Mouse (Mus musculus): ENCODE data around the gene H2-Oa.

The H2-Oa gene

DNA sequence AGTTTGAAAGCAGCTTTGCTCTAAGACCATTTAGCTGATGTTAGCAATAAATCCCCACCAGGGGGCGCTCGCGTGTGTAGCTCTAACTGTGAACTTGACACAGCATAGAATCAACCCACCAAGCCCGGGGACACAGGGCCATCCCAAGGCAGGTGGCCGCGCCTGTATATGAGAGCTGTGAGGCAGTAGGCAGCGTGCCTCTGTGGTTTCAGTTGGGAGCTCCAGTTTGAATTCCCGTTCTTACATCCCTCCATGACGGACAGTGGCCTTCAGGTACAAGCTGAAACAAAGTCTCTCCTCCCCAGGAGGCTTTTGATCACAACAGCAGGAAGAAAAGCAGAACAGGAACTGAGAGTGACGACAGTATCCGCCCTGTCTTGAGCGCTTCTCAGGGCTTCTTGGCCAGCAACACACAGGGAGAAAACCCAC is 9.5 kb downstream of the H2-Oa start:
- DNase-seq (ENCODE audit: low read depth), result peak; percentile 90

DNA sequence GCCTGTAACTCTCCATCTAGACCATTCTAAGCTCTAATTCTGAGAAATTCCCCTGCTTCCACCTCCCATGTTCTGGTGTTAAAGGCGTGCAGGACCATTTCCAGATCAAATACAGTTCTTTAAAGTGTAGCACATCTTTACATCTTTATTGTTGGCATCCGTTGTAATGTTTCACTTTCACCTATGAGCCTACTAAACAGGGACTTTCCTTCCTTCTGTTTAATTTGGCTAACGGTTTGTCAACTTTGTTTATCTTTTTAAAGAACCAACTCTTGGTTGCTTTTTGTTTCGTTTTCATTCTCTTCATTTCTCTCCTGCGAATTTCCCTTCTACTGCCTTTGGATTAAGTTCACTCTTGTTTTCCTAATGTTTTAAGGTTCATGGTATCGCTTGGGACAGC is 10.7 kb downstream of the H2-Oa start:
- no peak for DNase-seq (ENCODE audit: low read depth)

DNA sequence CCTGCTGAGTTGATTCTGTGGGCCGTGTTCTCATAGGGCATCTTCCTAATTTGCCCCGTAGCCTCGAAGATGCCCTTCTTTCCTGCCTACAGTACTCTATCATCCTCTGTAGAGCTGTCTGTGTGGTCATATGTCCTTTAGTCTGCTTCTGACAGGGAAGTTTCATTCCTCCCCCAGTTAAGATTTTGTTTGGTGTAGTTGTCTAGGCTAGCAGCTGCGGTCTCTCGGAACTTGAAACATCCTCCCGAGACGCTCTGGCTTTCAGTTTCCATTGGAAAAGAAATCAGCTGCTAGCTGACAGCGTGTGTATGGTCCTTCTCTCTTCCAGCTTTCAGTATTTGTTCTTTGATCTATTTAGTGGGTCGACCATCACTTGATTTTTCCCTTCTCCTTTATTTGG is 12.7 kb downstream of the H2-Oa start:
- no peak for DNase-seq (ENCODE audit: low read depth)

DNA sequence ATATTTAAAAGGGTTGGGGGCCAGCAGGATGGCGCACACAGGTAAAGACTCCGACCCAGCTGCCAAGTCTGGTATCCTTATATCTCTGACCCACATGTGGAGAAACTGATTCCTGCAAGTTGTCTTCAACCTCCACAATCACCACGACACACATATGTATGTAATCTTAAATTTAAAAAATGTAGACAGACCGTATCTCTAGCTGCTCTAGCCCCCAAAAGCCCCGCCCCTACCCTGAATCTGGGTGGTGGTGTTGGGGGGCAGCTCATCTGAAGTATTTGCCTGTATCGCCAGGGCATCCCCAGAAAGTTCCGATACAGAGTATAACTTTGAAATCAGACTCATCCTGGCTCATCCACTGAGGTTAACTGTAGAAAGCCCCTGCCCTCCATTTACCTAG is 14.4 kb downstream of the H2-Oa start:
- no peak for DNase-seq (ENCODE audit: low read depth)

GRCm38 (mm10) chr17:34107109-34107867 is 15.1 kb downstream of the H2-Oa start:
- DNase-seq (ENCODE audit: low read depth), result no peak

DNA sequence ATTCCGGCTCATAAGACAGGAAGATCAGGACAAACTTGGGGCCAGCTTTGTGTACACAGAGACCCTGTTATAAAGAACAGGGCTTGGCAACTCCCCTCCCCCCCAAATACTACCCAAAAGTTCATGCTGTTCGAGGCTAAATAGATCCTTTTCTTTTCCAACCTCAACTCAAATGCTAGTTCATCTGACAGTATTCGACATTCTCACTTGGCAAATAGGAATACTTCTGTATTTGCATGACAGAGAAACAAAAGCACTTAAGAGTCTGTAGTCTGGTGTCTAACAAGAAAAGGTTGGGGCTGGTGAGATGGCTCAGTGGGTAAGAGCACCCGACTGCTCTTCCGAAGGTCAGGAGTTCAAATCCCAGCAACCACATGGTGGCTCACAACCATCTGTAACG is 16.3 kb downstream of the H2-Oa start:
- DNase-seq (ENCODE audit: low read depth), result no peak

DNA sequence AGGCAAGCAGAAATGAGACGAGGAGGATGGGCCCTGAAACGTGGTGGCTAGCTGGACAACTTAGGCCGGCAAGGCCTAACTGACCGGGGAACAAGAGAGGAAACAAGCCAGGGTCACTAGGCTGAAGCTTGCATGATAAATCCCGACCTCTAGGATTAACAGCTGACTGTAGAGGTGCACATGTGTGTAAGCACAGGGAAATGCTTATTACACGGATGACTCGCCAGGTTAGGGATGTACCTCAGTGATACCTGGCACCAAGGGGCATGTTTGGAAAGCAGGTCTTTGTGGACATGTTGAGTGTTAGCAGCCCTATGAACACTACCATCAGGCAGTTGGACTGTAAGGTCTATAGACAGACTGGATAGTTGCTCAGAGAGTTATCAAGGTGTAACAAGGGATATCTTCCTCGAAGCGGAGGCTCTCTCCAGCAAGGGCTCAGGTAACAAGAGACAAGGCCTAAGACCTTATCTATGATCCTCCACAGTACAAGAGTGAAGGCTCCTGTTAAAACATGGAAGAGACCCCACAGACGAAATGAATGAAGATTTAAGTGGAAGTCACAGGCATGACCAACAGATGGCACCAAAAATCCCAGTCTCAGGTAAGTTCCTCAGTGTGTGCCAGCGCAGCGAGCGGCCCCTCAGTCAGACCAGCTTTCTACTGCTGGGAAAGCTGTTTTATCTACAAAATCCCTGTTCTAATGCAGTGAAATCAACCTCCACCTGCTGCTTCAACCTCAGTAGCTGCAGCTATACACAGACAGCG is 17.1 kb downstream of the H2-Oa start:
- no peak for DNase-seq (ENCODE audit: low read depth)

GRCm38 (mm10) chr17:34109806-34110195 is 17.7 kb downstream of the H2-Oa start:
- no peak for DNase-seq (ENCODE audit: low read depth)

GRCm38 (mm10) chr17:34110309-34110708 is 18.2 kb downstream of the H2-Oa start:
- DNase-seq (ENCODE audit: low read depth), result no peak

GRCm38 (mm10) chr17:34114114-34114513 is 22.0 kb downstream of the H2-Oa start:
- DNase-seq (ENCODE audit: low read depth), result no peak

- DNase-seq (ENCODE audit: low read depth), result no peak
These were observed 24.7 kb downstream of the H2-Oa start for GRCm38 (mm10) chr17:34116736-34117370.

DNA sequence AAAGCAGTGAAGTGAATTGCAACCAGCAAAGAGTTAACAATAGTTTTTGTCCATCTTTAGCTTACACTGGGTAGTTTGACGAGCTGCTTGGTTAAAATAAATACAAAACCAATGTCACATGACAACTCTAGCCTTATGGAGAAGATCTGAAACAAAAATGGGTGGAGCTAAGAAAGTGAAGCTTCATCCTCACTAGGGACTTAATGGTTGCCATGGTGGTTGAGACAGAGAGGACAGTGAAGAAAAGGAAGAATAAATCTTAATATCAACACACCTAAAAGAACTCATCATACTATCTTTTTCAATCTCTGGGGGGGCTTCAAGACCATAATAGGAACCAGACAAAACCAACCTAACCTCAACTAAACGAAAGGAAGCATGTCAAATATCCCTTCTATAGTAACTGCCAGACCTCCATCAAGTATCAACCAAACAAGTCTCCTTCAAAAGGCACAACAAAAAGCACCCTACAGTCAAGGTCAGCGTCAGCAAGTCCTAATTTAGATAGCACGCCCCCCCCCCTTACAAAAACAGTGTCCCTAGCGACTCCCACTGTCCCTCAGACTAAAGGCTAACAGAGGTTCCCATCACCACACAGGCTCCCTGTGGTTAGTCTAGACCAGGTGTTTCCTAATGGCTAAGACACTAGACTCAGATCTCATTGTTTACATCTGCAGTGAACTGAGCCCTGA is 25.4 kb downstream of the H2-Oa start:
- no peak for DNase-seq (ENCODE audit: low read depth)

DNA sequence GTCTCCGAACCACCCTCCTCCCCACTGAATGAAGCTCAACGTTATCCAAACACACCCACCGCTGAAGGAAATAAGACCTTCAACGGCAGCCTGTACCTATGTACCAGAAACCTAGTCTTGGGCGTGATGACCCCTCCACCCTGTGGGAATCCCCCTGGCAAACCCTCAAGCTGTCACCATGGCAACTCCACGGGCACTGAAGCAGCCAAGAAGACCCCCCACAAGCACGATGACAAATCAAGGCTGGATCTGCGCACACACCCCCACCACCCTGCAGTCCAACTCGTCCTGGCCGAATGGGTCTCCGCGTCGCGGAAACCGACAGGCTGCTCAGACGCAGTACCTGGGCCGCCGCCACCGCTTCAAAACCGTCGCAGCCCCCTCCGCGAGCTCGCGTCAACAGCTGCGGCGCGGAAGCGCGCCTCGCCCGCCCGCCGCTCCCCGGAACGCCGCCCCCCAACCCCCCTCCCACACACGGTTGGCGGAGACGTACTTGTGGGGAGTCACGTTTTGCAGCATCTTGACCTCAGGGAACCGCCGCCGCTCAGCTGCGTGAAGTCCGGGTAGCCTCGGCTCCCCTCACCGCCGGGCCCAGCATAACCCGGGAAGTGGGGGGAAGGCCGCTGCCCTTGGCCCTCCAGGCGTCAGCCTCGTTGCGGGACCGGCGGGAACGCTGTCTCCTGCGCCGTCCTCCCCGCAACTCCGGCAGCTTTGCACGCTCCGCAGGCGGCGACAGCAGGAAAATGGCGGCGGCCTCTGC is 26.2 kb downstream of the H2-Oa start:
- DNase-seq (ENCODE audit: low read depth), result no peak

DNA sequence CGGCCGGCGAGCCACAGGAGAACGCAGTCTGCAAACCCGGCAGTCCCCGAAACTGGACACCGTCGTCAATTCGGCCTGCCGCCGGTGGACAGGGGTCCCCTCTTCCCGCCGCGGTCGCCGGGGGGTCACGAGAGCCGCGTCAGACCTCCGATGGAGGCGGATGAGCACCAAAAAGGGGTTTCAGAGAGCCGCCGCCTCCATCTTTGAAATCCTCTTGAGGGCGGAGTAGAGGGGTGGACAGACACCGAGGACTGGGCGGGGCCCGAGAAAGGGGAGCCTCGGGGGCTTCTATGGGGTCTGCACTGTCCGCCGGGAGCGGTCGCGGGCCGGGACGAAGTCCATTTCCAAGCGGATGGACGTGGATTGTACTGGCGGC is 26.7 kb downstream of the H2-Oa start:
- DNase-seq (ENCODE audit: low read depth), result no peak

GRCm38 (mm10) chr17:34119249-34120179 is 27.4 kb downstream of the H2-Oa start, which contains the start of gene H2-DMa:
Gene H2-DMa (plus strand): TSS chr17:34119541.
- DNase-seq (ENCODE audit: low read depth), result peak; percentile 98

GRCm38 (mm10) chr17:34120180-34120723 is 28.1 kb downstream of the H2-Oa start:
- DNase-seq (ENCODE audit: low read depth), result no peak

GRCm38 (mm10) chr17:34120814-34121171 is 28.7 kb downstream of the H2-Oa start:
- DNase-seq (ENCODE audit: low read depth), result no peak

- DNase-seq (ENCODE audit: low read depth), result no peak
These were observed 29.2 kb downstream of the H2-Oa start for GRCm38 (mm10) chr17:34121172-34121878.

DNA sequence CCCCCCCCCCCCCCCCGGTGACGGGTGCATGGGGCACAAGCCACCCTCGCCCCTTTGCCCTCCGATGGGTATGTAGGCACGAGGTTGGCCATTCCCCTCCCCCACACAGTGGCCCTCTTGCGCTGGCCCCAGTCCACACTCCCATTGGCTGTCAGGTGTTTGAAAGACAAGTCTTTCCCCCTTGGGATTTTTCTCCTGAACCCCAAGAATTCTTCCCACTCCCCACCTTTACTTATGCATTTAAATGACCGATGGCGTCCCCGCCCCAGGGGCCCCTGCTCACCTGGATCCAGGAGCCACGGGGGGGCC is 29.7 kb downstream of the H2-Oa start:
- DNase-seq (ENCODE audit: low read depth), result no peak

Data from c-Kit-positive CD71-positive TER-119-negative erythroid progenitor cells, embryonic 14.5 days (primary cell).